Mouse (Mus musculus): ENCODE results near the gene Mcm6.

DNA sequence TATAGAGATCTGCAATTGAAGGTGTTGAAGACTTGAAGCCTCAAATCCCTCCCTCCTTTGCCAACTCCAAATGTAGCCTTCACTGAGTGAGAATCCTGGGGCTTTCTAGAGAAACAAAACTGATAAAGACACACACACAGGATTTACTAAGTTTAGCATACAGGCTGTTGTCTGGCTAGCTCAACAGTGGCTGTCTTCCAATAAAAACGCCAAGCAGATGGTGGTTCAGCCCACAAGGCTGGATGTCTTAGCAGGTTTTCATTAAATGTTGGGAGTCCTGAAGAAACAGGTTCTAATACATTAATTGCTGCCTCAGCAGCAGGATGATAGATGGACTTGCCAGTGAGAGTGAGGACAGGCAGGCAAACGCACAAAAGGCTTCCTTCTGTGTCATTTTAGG is 1.1 kb upstream of the Mcm6 start:
- TF ChIP-seq CTCF (IDR thresholded peaks at IDR 0.05; ENCODE audit: borderline replicate concordance, control insufficient read depth, extremely low read depth, insufficient read depth, low read length, poor library complexity) (no peak), POLR2A (IDR thresholded peaks at IDR 0.05; ENCODE audit: control insufficient read depth, extremely low read depth, insufficient read depth, low read length, poor library complexity) (no peak)
